18 mouse cellular contexts compared by ENCODE assay signal in genomic region chr5:24374216-24374615, GRCm38 (mm10). TPM values are rescaled to one million over a fixed set of nuclear protein-coding genes. Genes with fewer than 3 reads are reported as not detected.
A peak's percentile ranks its signal among the peaks of the same experiment; 100 is the strongest.
DNase-seq lines count a peak whose midpoint lies in the region; ATAC-seq and TF ChIP-seq lines count a peak whose summit lies in the region.
"Had no signal": no experiment of that assay in that cellular context is flagged by ENCODE, and none has a peak within 500 bp of the region (broad histone marks: within the 10 kb centered on the region; RNA-seq: fewer than 3 reads in every experiment).

No protein-coding gene starts in this region.

- ATAC-seq in forebrain, embryonic 16.5 days: peak; percentile 56
- no peak for ATAC-seq in hindbrain, embryonic 14.5 days (ENCODE audit: low FRiP score)

- H3K27me3 ChIP-seq in forebrain, embryonic 16.5 days (replicated peaks; ENCODE audit: control insufficient read depth, insufficient read depth, low read length): no peaks in the 10 kb centered on the region
- H3K27me3 ChIP-seq in forebrain, embryonic 10.5 days (ENCODE audit: poor library complexity, severe bottlenecking): no peaks in the 10 kb centered on the region
- no peaks in the 10 kb centered on the region for H3K27me3 ChIP-seq in hindbrain, embryonic 14.5 days (ENCODE audit: control insufficient read depth, insufficient read depth, low read length)
- no peaks in the 10 kb centered on the region for H3K27me3 ChIP-seq in hindbrain, embryonic 10.5 days (ENCODE audit: insufficient read depth, poor library complexity, severe bottlenecking)
- H3K27me3 ChIP-seq: hindbrain, embryonic 15.5 days; limb, embryonic 15.5 days; lung, embryonic 15.5 days had no signal

- no peak for DNase-seq in forebrain, embryonic 10.5 days (ENCODE audit: extremely low spot score, low spot score)
- DNase-seq in hindbrain, embryonic 14.5 days (ENCODE audit: low spot score): peak; percentile 40
- no peak for DNase-seq in hindbrain, embryonic 10.5 days (ENCODE audit: low spot score)
- peak; percentile 18 for DNase-seq in lung, postnatal 36 days
- no peak for DNase-seq in lung, postnatal 4 days
- peak; percentile 81 for DNase-seq in brain, embryonic 14.5 days (ENCODE audit: low read depth)
- no peak for DNase-seq in gastrocnemius, postnatal 10 days
- DNase-seq: adrenal gland, postnatal 25 days; B cell, adult 2 months; cerebellum, postnatal 14 days; gastrocnemius, postnatal 25 days; kidney, adult 18-20 months; thymus, adult 18-20 months had no signal

- no peaks in the 10 kb centered on the region for H3K36me3 ChIP-seq in forebrain, embryonic 16.5 days (ENCODE audit: control insufficient read depth, insufficient read depth)
- no peaks in the 10 kb centered on the region for H3K36me3 ChIP-seq in forebrain, embryonic 10.5 days (replicated peaks)
- no peaks in the 10 kb centered on the region for H3K36me3 ChIP-seq in hindbrain, embryonic 14.5 days (replicated peaks; ENCODE audit: control insufficient read depth, insufficient read depth)
- no peaks in the 10 kb centered on the region for H3K36me3 ChIP-seq in hindbrain, embryonic 10.5 days
- H3K36me3 ChIP-seq: embryonic facial prominence, embryonic 12.5 days; hindbrain, embryonic 15.5 days; limb, embryonic 15.5 days; lung, embryonic 15.5 days had no signal

- no peak overlapping the region for H3K4me3 ChIP-seq in forebrain, embryonic 16.5 days (replicated peaks; ENCODE audit: low read length)
- H3K4me3 ChIP-seq in forebrain, embryonic 10.5 days: no peak overlapping the region
- H3K4me3 ChIP-seq in hindbrain, embryonic 14.5 days (replicated peaks; ENCODE audit: low read length): no peak overlapping the region
- no peak overlapping the region for H3K4me3 ChIP-seq in hindbrain, embryonic 10.5 days
- H3K4me3 ChIP-seq: embryonic facial prominence, embryonic 12.5 days; hindbrain, embryonic 15.5 days; limb, embryonic 15.5 days; lung, embryonic 15.5 days had no signal

- no peaks in the 10 kb centered on the region for H3K9me3 ChIP-seq in forebrain, embryonic 16.5 days (ENCODE audit: control insufficient read depth, low read length)
- no peaks in the 10 kb centered on the region for H3K9me3 ChIP-seq in forebrain, embryonic 10.5 days
- no peaks in the 10 kb centered on the region for H3K9me3 ChIP-seq in hindbrain, embryonic 14.5 days (ENCODE audit: control insufficient read depth, low read length)
- no peaks in the 10 kb centered on the region for H3K9me3 ChIP-seq in hindbrain, embryonic 10.5 days
- H3K9me3 ChIP-seq: embryonic facial prominence, embryonic 12.5 days; hindbrain, embryonic 15.5 days; limb, embryonic 15.5 days; lung, embryonic 15.5 days had no signal

- no peak overlapping the region for H3K9ac ChIP-seq in forebrain, embryonic 16.5 days (replicated peaks; ENCODE audit: low read depth, low read length)
- H3K9ac ChIP-seq in hindbrain, embryonic 14.5 days: no peak overlapping the region
- H3K9ac ChIP-seq: embryonic facial prominence, embryonic 12.5 days; hindbrain, embryonic 15.5 days; limb, embryonic 15.5 days; lung, embryonic 15.5 days had no signal

- peaks cover 11% of the 10 kb centered on the region for H3K4me1 ChIP-seq in forebrain, embryonic 16.5 days (replicated peaks; ENCODE audit: control insufficient read depth, insufficient read depth, low read length)
- H3K4me1 ChIP-seq in forebrain, embryonic 10.5 days: peaks cover 19% of the 10 kb centered on the region
- H3K4me1 ChIP-seq in hindbrain, embryonic 14.5 days (replicated peaks; ENCODE audit: control insufficient read depth, insufficient read depth, low read length): no peaks in the 10 kb centered on the region
- H3K4me1 ChIP-seq in hindbrain, embryonic 10.5 days (replicated peaks): peaks cover 18% of the 10 kb centered on the region
- H3K4me1 ChIP-seq: embryonic facial prominence, embryonic 12.5 days; hindbrain, embryonic 15.5 days; limb, embryonic 15.5 days had no signal

- WGBS in forebrain, embryonic 16.5 days: 13% methylated on average over 6 of the region's 6 CpGs
- WGBS in forebrain, embryonic 10.5 days: 85% methylated on average over 6 of the region's 6 CpGs
- 49% methylated on average over 6 of the region's 6 CpGs for WGBS in hindbrain, embryonic 14.5 days
- WGBS in hindbrain, embryonic 10.5 days: 86% methylated on average over 6 of the region's 6 CpGs

- H3K4me2 ChIP-seq in forebrain, embryonic 16.5 days (ENCODE audit: low read length): no peak overlapping the region
- no peak overlapping the region for H3K4me2 ChIP-seq in hindbrain, embryonic 14.5 days (replicated peaks)
- H3K4me2 ChIP-seq: embryonic facial prominence, embryonic 12.5 days; hindbrain, embryonic 15.5 days; limb, embryonic 15.5 days; lung, embryonic 15.5 days had no signal

- H3K27ac ChIP-seq in forebrain, embryonic 16.5 days (ENCODE audit: low read length): no peak overlapping the region
- H3K27ac ChIP-seq in forebrain, embryonic 10.5 days: no peak overlapping the region
- H3K27ac ChIP-seq in hindbrain, embryonic 14.5 days: no peak overlapping the region
- H3K27ac ChIP-seq in hindbrain, embryonic 10.5 days: no peak overlapping the region
- H3K27ac ChIP-seq: embryonic facial prominence, embryonic 12.5 days; hindbrain, embryonic 15.5 days; limb, embryonic 15.5 days; lung, embryonic 15.5 days had no signal

- TF ChIP-seq CTCF in brain, embryonic 14.5 days (IDR thresholded peaks at IDR 0.05; ENCODE audit: borderline replicate concordance, extremely low read depth, insufficient read depth, insufficient read length): no peak

- no peak for TF ChIP-seq POLR2A in brain, embryonic 14.5 days (IDR thresholded peaks at IDR 0.05; ENCODE audit: borderline replicate concordance, extremely low read depth, insufficient read depth, insufficient read length, poor library complexity, severe bottlenecking)

RNA-seq across cellular contexts. Expression of gene Nos3, which starts 9.6 kb away (rescaled TPM):
- 7.5 and 9.9 TPM in 2 replicates for polyA plus RNA-seq in forebrain, embryonic 16.5 days (2015; fragmentation: Nextera tagmentation; extraction: Ambion mirVana)
- 7.6 and 8.1 TPM in 2 replicates for polyA plus RNA-seq in forebrain, embryonic 10.5 days (2016; fragmentation: Nextera tagmentation; extraction: Ambion mirVana)
- polyA plus RNA-seq in hindbrain, embryonic 14.5 days (2014; fragmentation: Nextera tagmentation; extraction: Ambion mirVana): 8.6 and 10.6 TPM in 2 replicates
- 8.3 and 9.7 TPM in 2 replicates for polyA plus RNA-seq in hindbrain, embryonic 10.5 days (2016; fragmentation: Nextera tagmentation; extraction: Ambion mirVana)
- 9.6 and 11.1 TPM in 2 replicates for polyA plus RNA-seq in brain, embryonic 14.5 days (2012; rRNA removed)
- total RNA-seq in gastrocnemius, postnatal 10 days (2021): 10 to 100 TPM in 1 of 2 experiments, 1 to 10 TPM in 1; 7.7 to 11.2 TPM

RNA-seq across cellular contexts. Expression of gene Atg9b, which starts 17.7 kb away (rescaled TPM):
- polyA plus RNA-seq in forebrain, embryonic 16.5 days (2015; fragmentation: Nextera tagmentation; extraction: Ambion mirVana): 1.8 and 1.9 TPM in 2 replicates
- 0.99 and 1.3 TPM in 2 replicates for polyA plus RNA-seq in forebrain, embryonic 10.5 days (2016; fragmentation: Nextera tagmentation; extraction: Ambion mirVana)
- polyA plus RNA-seq in hindbrain, embryonic 14.5 days (2014; fragmentation: Nextera tagmentation; extraction: Ambion mirVana): 1.6 and 2.4 TPM in 2 replicates
- 0.21 and 0.75 TPM in 2 replicates for polyA plus RNA-seq in hindbrain, embryonic 10.5 days (2016; fragmentation: Nextera tagmentation; extraction: Ambion mirVana)
- 1.5 and 1.7 TPM in 2 replicates for polyA plus RNA-seq in brain, embryonic 14.5 days (2012; rRNA removed)
- total RNA-seq in gastrocnemius, postnatal 10 days (2021): under 1 TPM; 0.23 to 0.26 TPM

RNA-seq across cellular contexts. Expression of gene Abcb8, which starts 19.2 kb away (rescaled TPM):
- 46.1 and 58.1 TPM in 2 replicates for polyA plus RNA-seq in forebrain, embryonic 16.5 days (2015; fragmentation: Nextera tagmentation; extraction: Ambion mirVana)
- polyA plus RNA-seq in forebrain, embryonic 10.5 days (2016; fragmentation: Nextera tagmentation; extraction: Ambion mirVana): 57.1 and 61.8 TPM in 2 replicates
- 42.0 and 45.6 TPM in 2 replicates for polyA plus RNA-seq in hindbrain, embryonic 14.5 days (2014; fragmentation: Nextera tagmentation; extraction: Ambion mirVana)
- 54.5 and 55.3 TPM in 2 replicates for polyA plus RNA-seq in hindbrain, embryonic 10.5 days (2016; fragmentation: Nextera tagmentation; extraction: Ambion mirVana)
- polyA plus RNA-seq in brain, embryonic 14.5 days (2012; rRNA removed): 51.0 and 64.7 TPM in 2 replicates
- total RNA-seq in gastrocnemius, postnatal 10 days (2021): 10 to 100 TPM; 35.9 to 45.5 TPM

RNA-seq across cellular contexts. Expression of gene Kcnh2, which starts 22.8 kb away (rescaled TPM):
- polyA plus RNA-seq in forebrain, embryonic 16.5 days (2015; fragmentation: Nextera tagmentation; extraction: Ambion mirVana): 4.7 and 6.2 TPM in 2 replicates
- 17.8 and 21.3 TPM in 2 replicates for polyA plus RNA-seq in forebrain, embryonic 10.5 days (2016; fragmentation: Nextera tagmentation; extraction: Ambion mirVana)
- polyA plus RNA-seq in hindbrain, embryonic 14.5 days (2014; fragmentation: Nextera tagmentation; extraction: Ambion mirVana): 13.9 and 15.1 TPM in 2 replicates
- 32.4 and 33.9 TPM in 2 replicates for polyA plus RNA-seq in hindbrain, embryonic 10.5 days (2016; fragmentation: Nextera tagmentation; extraction: Ambion mirVana)
- polyA plus RNA-seq in brain, embryonic 14.5 days (2012; rRNA removed): 58.9 and 61.1 TPM in 2 replicates
- total RNA-seq in gastrocnemius, postnatal 10 days (2021): 10 to 100 TPM in 1 of 2 experiments, 1 to 10 TPM in 1; 5.4 to 10.8 TPM

RNA-seq across cellular contexts. Expression of gene Asic3, which starts 39.0 kb away (rescaled TPM):
- polyA plus RNA-seq in forebrain, embryonic 16.5 days (2015; fragmentation: Nextera tagmentation; extraction: Ambion mirVana): 0.14 and 0.36 TPM in 2 replicates
- 0.20 TPM in 1 of 2 replicates, not detected in the other for polyA plus RNA-seq in forebrain, embryonic 10.5 days (2016; fragmentation: Nextera tagmentation; extraction: Ambion mirVana)
- 0.35 and 0.80 TPM in 2 replicates for polyA plus RNA-seq in hindbrain, embryonic 14.5 days (2014; fragmentation: Nextera tagmentation; extraction: Ambion mirVana)
- 0.20 and 0.54 TPM in 2 replicates for polyA plus RNA-seq in hindbrain, embryonic 10.5 days (2016; fragmentation: Nextera tagmentation; extraction: Ambion mirVana)
- polyA plus RNA-seq in brain, embryonic 14.5 days (2012; rRNA removed): 0.71 and 1.1 TPM in 2 replicates
- under 1 TPM; 0.12 to 0.36 TPM for total RNA-seq in gastrocnemius, postnatal 10 days (2021)

Comparison
In these comparisons a context has a peak if more than half of its experiments do, and no peak if none do; other contexts are left out.
1. DNase-seq: peak in hindbrain, embryonic 14.5 days (single experiment), lung, postnatal 36 days (single experiment) and brain, embryonic 14.5 days (single experiment); none in forebrain, embryonic 10.5 days (single experiment), hindbrain, embryonic 10.5 days (single experiment), lung, postnatal 4 days (0 of 2) and gastrocnemius, postnatal 10 days (single experiment).